Mouse (Mus musculus) gastrocnemius, postnatal 14 days (tissue): ENCODE results near the gene Opcml. TPM values are rescaled to one million over a fixed set of nuclear protein-coding genes. Genes with fewer than 3 reads are reported as not detected.

Experiments used
- DNase-seq: peaks from one replicate; pipeline ENCODE4 v3.0.0; 2021; ENCODE audit warnings: mixed read lengths
- intact Hi-C: fragments of 180-260 bp; cut with DNase I; formaldehyde crosslinking; loops from one replicate; pipeline ENCODE4 v1.15.1; 2025; ENCODE audit warnings: low total_unique reads
- total RNA-seq, 2 experiments: library from RNA; stranded (reverse); gene quantifications; 2 replicates each; pipeline ENCODE4 v1.2.3; 2021

Gene Opcml
- total RNA-seq, 2 experiments from 2014 or later: 2.9 to 3.2 TPM

GRCm38 (mm10) chr9:28207441-28207840 lies 416.9 kb downstream of the Opcml start:
- no peak for DNase-seq
- intact Hi-C loops: no loop called here

DNA sequence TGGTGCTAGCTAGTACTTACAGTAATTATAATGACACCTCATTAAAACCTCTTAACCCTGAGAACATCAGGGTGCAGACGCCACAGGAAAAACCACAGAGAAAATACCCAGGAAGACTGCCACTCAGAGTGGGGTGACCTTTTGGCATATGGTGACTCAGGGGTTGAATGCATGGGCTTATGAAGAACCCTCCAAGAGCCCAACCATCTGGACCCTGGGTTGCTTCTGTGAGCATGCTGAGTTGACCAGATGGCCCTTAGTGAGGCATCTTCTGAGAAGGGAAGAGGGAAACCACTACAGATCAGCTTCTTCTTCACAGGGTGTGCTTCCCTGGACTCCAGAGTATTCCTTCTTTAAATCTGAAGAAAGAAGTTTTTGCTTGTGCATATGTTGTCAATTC lies 418.1 kb downstream of the Opcml start:
- no peak for DNase-seq
- intact Hi-C loops: no loop called here

DNA sequence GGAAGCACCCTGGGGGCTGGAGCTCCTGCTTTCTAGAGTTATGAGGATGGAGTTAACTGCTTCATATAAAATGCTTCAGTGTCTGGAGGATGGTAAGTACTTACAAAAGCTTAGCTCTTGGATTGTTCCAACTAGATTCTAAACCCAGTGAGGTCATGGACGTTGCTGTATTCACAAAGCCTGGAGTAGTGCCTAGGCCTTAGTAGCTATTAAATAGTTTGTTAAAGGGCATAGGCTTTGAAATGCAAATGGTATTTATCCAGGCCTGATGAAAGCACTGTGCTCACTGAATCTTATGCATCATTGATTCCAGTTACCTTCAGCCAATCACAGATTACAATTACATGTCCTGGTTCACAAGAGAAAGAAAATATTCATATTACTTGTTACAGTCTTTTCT lies 421.3 kb downstream of the Opcml start:
- intact Hi-C loops: no loop called here
- no peak for DNase-seq

- DNase-seq: no peak
Measured at GRCm38 (mm10) chr9:28213893-28214292, 423.3 kb downstream of the Opcml start.

GRCm38 (mm10) chr9:28218026-28218646 lies 427.6 kb downstream of the Opcml start:
- DNase-seq: no peak

More at GRCm38 (mm10) chr9:28213893-28214292, 423.3 kb downstream of the Opcml start:
- intact Hi-C loops: no loop called here

GRCm38 (mm10) chr9:28222726-28223125 lies 432.2 kb downstream of the Opcml start:
- DNase-seq: no peak
- intact Hi-C loops: no loop called here

More at GRCm38 (mm10) chr9:28218026-28218646, 427.6 kb downstream of the Opcml start:
- intact Hi-C loops: no loop called here

DNA sequence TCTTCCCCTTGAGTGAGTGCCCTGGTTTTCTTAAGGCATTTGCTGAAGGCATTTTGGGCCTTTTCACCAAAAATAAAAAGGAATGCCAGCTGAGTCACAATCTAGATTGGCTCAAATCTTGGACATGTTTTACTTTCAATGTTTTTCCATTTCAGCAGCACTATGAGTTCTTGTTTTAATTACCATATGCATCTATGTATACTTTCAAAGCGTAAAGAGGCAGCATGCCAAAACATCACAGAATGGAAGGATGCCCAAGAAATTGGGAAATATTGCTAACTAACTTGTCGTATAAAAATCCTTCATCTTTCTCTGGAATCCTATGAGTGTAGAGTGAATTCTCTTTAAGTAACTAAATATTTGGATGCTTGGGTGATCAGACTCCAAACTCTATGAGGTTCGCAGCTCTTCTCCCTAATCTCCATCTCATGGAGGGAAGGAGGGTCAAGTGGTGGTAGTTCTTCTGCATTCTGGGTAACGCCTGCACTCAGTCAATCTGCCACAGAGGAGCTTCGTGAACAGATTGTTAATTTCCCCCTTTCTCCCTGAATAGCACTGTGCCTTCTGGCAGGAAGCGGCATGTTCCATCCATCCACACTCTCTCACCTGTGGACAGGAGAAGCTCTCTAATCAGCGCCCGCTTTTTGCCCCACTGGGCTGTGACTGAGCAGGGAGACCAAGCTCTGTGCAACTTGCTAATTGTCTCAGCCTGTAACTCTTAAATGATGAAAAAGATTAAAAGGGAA lies 435.4 kb downstream of the Opcml start:
- no peak for DNase-seq
- intact Hi-C loops: no loop called here

DNA sequence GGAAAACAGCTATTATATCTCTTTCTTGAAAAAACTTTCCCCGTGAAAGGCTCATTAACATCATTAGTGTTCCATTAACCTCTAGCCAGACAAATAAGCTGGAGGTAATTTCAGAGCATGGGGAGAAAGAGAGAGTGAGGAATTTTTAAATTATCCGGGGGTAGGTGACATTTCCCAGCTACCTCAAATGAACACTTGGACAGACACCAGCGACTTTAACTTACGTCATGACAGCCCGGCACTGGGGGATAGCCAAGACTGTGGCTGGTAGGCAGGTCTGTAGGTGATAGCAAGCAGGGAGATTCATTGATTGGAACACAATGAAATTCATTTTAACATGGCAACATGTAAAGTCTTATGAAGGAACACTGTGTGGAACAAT lies 436.0 kb downstream of the Opcml start:
- DNase-seq: no peak
- intact Hi-C loops: no loop called here

DNA sequence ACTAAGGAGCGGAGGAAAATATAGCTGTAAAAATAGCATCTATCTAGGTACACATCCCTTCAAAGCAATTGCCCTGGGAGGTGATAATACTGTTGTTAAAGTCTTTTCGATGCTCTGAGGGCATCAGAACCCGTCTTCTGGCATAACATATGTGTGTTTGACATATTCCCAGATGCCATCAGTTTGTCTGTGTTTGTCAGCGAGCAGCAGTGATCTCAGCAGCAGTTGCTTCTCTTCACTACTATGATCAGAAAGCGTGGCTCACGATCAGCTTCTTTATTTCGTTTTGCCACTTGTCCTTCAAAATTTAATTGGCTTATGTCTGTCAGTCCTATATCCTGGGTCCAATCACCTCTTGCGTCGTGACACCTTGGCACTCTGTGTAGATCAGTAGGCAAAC lies 447.9 kb downstream of the Opcml start:
- DNase-seq: no peak
- intact Hi-C loops: no loop called here

GRCm38 (mm10) chr9:28247742-28248503 lies 457.3 kb downstream of the Opcml start:
- DNase-seq: no peak
- intact Hi-C loops: loop anchor here (2.0 kb wide), 1 partner anchor 839 kb away; no protein-coding TSS in a partner anchor

DNA sequence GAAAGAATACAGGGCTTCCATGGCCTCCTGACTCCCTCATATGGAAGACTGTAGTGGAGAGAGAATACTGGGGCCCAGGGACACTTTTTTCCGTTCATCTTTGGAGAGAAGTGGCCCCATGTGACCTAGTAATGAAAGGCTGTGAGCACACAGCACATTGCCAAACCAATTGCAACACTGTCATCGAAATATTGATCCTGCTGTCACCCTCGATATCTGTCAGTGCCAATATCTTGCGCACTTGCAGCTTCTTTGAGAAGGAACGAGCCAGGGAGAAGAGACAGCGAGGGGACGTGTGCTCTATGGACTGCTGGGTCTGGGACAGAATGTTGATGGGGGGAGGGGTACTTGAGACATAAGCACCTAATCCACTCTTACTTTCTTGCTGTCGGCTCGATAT lies 460.8 kb downstream of the Opcml start:
- DNase-seq: no peak
- intact Hi-C loops: no loop called here

GRCm38 (mm10) chr9:28255128-28255904 lies 464.7 kb downstream of the Opcml start:
- intact Hi-C loops: no loop called here
- DNase-seq: no peak

DNA sequence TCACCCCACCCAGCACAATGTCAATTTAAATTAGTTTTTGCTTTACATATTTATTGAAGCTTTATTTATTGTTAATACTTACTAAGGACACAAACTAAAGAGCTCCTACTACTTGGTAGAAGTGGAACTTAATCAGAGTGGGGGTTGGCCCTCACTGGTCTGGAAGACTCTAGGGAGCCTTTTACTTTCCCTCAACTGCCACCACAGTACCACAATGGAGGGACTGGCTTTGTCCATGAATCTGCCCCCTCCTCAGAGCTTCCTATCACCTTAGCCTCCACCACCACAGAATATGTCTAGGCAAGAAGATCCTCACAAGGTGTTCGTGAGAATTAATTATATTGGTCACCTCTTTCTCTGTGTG lies 465.3 kb downstream of the Opcml start:
- intact Hi-C loops: no loop called here
- no peak for DNase-seq

- DNase-seq: peak; percentile 51
- intact Hi-C loops: loop anchor here (10.0 kb wide), 2 partner anchors 1194 to 1384 kb away; no protein-coding TSS in a partner anchor
Measured at GRCm38 (mm10) chr9:28261078-28261753, 470.6 kb downstream of the Opcml start.

GRCm38 (mm10) chr9:28262021-28262420 lies 471.4 kb downstream of the Opcml start:
- intact Hi-C loops: loop anchor here (10.0 kb wide), 2 partner anchors 1193 to 1383 kb away; no protein-coding TSS in a partner anchor
- DNase-seq: no peak

- intact Hi-C loops: loop anchor here (10.0 kb wide), 2 partner anchors 1192 to 1382 kb away; no protein-coding TSS in a partner anchor
- no peak for DNase-seq
Measured at GRCm38 (mm10) chr9:28262896-28263295, 472.3 kb downstream of the Opcml start.

DNA sequence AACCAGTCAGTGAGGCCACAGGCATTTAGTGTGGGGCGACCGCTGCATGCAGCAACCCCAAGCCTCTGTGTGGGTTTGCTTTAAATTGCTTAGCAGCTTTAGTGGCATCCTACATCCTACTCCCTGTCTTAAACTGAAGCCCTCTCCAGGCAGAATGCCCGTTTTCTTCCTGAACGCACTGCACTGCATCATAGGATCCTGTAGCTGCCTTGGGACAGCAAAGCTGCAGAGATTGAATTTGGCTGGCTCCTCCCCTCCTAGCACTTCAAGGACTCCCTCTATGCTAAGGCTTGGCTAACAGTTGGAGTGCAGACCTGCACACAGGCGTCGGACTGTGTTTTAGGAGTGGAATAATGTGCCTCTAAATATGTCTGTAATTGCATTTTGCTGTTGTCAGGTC lies 474.2 kb downstream of the Opcml start:
- no peak for DNase-seq
- intact Hi-C loops: loop anchor here (10.0 kb wide), 2 partner anchors 1190 to 1380 kb away; no protein-coding TSS in a partner anchor

DNA sequence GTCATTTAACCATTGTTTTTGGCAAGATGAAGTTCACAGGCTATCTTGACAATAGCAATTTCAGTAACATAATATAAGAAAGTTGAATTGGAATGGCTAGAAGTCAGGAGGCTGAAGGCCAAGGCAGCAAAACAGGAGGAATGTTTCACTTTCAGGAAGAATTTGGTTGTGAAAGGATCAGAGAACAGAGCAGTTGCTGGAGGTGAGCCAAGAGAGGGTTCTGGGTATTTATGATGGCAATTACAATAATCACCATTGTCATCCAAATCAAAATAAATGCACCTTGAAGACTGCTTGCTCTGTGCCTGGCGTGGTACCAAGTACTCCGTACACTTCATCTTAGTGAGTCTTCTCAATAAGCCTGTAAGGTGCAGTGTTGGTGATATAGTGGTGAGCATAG lies 483.2 kb downstream of the Opcml start:
- intact Hi-C loops: no loop called here
- DNase-seq: no peak

GRCm38 (mm10) chr9:28278555-28278954 lies 488.0 kb downstream of the Opcml start:
- no peak for DNase-seq
- intact Hi-C loops: no loop called here
